Mouse (Mus musculus) small intestine, adult 2 months (tissue): ENCODE measurements around the gene Sox18.

Experiments used
- CTCF ChIP-seq: fragments of 200-500 bp; IDR thresholded peaks from 2 replicates; pipeline ENCODE4 v1.5.1; 2012; ENCODE audit warnings: low read depth, mild to moderate bottlenecking, control low read depth, inconsistent platforms, low read length, moderate library complexity, mixed read lengths; ENCODE audit not compliant: insufficient replicate concordance, insufficient read length; ENCODE audit errors: extremely low read depth
- POLR2A ChIP-seq: fragments of 200-500 bp; IDR thresholded peaks from 2 replicates; pipeline ENCODE4 v1.6.1; 2012; ENCODE audit warnings: low read depth, mild to moderate bottlenecking, control low read depth, inconsistent platforms, low read length, moderate library complexity

DNA sequence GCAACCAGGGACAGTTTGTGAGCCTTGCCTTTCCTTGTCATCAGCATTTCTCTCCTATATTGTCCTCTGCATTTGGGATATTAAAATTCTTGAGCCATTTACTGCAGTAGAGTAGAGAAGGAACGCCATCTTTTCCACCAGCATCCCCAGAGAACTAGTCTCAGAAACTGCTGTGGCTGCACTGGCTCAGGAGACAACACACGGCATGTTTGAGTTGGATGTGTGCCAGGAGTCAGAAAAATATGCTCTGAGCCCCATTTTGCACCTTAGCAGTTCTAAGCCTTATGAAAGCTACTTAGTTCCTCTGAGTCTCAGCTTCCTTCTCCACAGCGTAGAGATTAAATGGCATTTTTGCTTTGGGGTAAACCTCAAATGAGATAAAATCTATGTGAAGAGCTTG is 45.6 kb upstream of the Sox18 start:
- TF ChIP-seq CTCF (no peak), POLR2A (no peak)
